Mouse (Mus musculus) stomach, embryonic 16.5 days (tissue): ENCODE data around the gene Gm20662. TPM values are rescaled to one million over a fixed set of nuclear protein-coding genes. Genes with fewer than 3 reads are reported as not detected.

Source experiments
- ATAC-seq: fragments of 200-750 bp; cut with Nextera tagmentation; 2 replicates; pipeline ENCODE4 v1.8.0; 2017; ENCODE audit warnings: moderate number of reproducible peaks, moderate TSS enrichment; ENCODE audit not compliant: insufficient read depth, low FRiP score
- H3K27ac ChIP-seq: fragments of 300-500 bp; sonication (generic); 2 replicates; pipeline ENCODE4 v1.5.1; 2014; ENCODE audit warnings: low read length
- H3K27me3 ChIP-seq: fragments of 300-500 bp; sonication (generic); 2 replicates; pipeline ENCODE4 v1.6.1; 2014; ENCODE audit warnings: low read length, control low read depth, mixed read lengths; ENCODE audit not compliant: control insufficient read depth, insufficient read depth
- H3K36me3 ChIP-seq: fragments of 300-500 bp; sonication (generic); 2 replicates; pipeline ENCODE4 v1.6.1; 2014; ENCODE audit warnings: low read length; ENCODE audit not compliant: control insufficient read depth, insufficient read depth
- H3K4me1 ChIP-seq: fragments of 300-500 bp; sonication (generic); 2 replicates; pipeline ENCODE4 v1.6.1; 2014; ENCODE audit warnings: low read length, control low read depth, mixed read lengths; ENCODE audit not compliant: control insufficient read depth, insufficient read depth
- H3K4me2 ChIP-seq: fragments of 300-500 bp; sonication (generic); 2 replicates; pipeline ENCODE4 v1.6.1; 2014; ENCODE audit warnings: low read depth, low read length, mixed read lengths
- H3K4me3 ChIP-seq: fragments of 300-500 bp; sonication (generic); replicated peaks from 2 replicates; pipeline ENCODE4 v1.5.1; 2014; ENCODE audit warnings: mild to moderate bottlenecking, low read length
- H3K9ac ChIP-seq: fragments of 300-500 bp; sonication (generic); 2 replicates; pipeline ENCODE4 v1.6.1; 2014; ENCODE audit warnings: low read length
- H3K9me3 ChIP-seq: fragments of 300-500 bp; sonication (generic); replicated peaks from 2 replicates; pipeline ENCODE4 v1.6.1; 2016; ENCODE audit warnings: low read length, control low read depth; ENCODE audit not compliant: control insufficient read depth
- WGBS: fragments of 180-500 bp; shearing (Covaris S2); extraction: QIAGEN DNeasy Blood & Tissue Kit; methylation state at CpG from one replicate; pipeline ENCODE4 v1.1.7; 2014; 5-methylcytosine and 5-hydroxymethylcytosine counted together
- polyA plus RNA-seq: library from polyadenylated mRNA; unstranded; fragments of >200 nt; fragmentation: Nextera tagmentation; extraction: Ambion mirVana; gene quantifications from 2 replicates; pipeline ENCODE4 v1.2.1, GENCODE M21; 2015

The Gm20662 gene
- polyA plus RNA-seq: 0.52 and 0.67 TPM in 2 replicates

DNA sequence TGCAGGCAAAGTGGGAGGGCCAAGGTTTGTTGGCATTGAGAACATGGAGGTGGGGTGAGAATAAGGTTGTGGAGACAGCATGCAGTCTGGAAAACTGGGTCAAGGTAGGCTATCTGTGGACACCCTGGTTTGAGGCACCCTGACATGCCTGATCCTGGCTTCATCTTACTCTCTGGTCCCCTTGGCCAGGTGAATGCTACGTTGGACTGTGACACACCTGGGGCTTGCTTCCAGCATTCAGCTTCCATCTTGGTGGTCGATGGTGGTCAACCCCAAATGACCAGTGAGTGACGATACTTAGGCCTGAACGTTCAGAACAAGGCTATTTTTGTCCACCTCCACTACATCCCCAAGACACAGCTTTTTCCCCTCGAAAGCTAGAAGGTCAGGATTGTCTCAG is at the start of gene Gm20662:
Gene Gm20662, plus strand, starts transcription at position 301 of the 400 bp plus-strand sequence.
- no peak for ATAC-seq
- WGBS: 91% methylated on average over 5 of the region's 5 CpGs
- Histone ChIP-seq H3K9me3 (no peaks in the 10 kb centered on the region), H3K27me3 (no peaks in the 10 kb centered on the region), H3K4me3 (no peak within 1 kb of the TSS), H3K27ac (no peak within 1 kb of the TSS), H3K4me1 (no peaks in the 10 kb centered on the region), H3K9ac (no peak within 1 kb of the TSS), H3K4me2 (no peak within 1 kb of the TSS), H3K36me3 (no peaks in the 10 kb centered on the region)

DNA sequence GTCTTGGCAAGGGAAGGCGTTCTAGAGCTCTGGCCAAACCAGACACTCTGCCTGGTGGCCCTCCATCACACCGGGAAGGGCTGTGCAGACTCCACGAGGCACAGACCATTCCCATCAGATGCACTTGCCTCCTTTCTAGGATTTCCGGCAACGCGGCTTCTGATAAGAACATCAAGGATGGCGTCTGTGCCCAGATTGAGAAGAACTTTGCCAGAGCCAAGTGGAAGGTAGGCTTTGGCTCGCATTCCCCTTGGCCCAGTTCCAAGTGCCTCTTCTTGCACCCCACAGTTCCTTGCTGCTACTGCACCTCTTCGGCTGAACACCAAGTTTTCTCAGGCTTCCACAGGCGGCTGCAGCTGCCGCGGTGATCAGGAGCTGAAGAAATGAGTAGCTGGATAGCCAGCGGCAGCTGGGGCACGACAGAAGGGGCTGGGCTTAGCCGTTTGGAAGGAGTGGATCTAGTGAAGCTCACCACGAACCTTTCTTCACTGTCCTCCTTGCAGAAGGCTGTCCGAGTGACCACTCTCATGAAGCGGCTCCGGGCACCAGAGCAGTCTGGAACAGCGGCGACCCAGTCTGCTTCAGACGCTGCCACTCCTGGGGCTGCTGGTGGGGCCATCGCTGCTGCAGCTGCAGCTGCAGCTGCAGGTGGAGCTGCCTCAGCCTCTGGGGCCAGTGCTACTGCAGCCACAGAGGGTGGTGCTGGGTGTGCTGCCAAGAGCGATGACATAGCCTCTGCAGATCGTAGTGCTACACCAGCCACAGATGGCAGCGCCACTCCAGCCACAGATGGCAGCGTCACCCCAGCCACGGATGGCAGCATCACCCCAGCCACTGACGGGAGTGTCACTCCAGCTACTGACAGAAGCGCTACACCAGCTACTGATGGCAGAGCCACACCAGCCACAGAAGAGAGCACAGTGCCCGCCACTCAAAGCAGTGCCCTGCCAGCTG is 48.6 kb upstream of the Gm20662 start:
- no peak overlapping the region for H3K4me2 ChIP-seq
- H3K4me1 ChIP-seq: peaks cover 8% of the 10 kb centered on the region; the same call in 1 of the 2 replicates
- WGBS: 87% methylated on average over 31 of the region's 31 CpGs
- no peaks in the 10 kb centered on the region for H3K36me3 ChIP-seq
- no peaks in the 10 kb centered on the region for H3K9me3 ChIP-seq
- no peak overlapping the region for H3K4me3 ChIP-seq
- H3K27me3 ChIP-seq: no peaks in the 10 kb centered on the region
- H3K27ac ChIP-seq: no peak overlapping the region
- H3K9ac ChIP-seq: no peak overlapping the region
- ATAC-seq: no peak

DNA sequence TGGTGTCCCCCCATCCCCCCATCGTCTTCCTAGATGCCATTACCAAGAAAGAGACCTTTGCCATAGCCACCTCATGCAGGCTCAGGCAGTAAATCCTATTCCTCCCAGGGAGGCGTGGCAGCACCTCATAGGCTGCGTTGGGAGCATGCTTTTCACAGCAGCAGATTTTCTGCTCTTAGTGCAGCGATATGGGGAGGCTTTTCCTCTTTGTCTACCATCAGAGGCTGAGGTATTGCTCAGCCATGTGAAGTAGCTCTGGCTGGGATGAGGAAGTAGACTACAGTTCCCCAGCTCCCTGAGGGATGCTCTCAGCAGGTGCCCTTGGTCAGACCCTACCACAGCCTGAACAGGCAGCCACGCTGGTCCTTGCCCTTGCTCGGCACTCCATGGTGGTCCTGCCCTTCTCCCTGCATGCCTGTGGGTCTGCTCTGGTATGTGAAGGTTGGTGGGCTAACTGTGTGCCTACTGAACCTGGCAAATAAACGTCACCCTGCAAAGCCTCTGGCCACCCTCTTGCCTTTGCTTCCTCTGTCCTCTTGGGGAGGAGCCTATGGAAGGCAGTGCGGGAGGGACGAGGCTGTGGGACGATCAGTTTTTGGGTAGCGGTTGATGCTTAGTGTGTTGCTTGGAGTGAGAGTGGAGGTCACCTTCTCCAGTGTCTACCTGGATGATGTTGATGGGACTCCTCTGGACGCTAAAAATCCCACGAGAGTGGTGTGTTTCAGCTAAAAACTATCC is 46.8 kb upstream of the Gm20662 start:
- no peaks in the 10 kb centered on the region for H3K27me3 ChIP-seq
- peaks cover 8% of the 10 kb centered on the region; the same call in 1 of the 2 replicates for H3K4me1 ChIP-seq
- H3K36me3 ChIP-seq: no peaks in the 10 kb centered on the region
- WGBS: 76% methylated on average over 13 of the region's 13 CpGs
- no peak overlapping the region for H3K4me3 ChIP-seq
- H3K4me2 ChIP-seq: no peak overlapping the region
- ATAC-seq: no peak
- no peak overlapping the region for H3K9ac ChIP-seq
- H3K27ac ChIP-seq: no peak overlapping the region
- H3K9me3 ChIP-seq: no peaks in the 10 kb centered on the region

DNA sequence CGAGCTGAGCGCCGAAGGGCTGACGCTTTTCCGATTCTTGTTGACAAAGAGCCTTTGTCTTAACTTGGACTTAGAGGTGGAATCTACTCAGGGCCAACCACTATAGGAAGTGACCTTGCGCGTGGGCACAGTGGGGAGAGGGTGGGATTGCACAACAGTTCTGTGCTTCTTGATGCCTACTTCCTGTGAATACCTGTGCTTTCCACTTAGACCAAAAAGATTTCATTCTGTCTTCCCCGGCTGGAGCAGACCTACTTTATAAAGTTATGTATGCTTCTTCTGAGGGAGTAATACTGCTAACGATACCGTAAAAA is 46.3 kb upstream of the Gm20662 start, which contains the start of gene Traip:
Gene Traip, plus strand, starts transcription at position 215 of the 314 bp plus-strand sequence.
- Histone ChIP-seq H3K4me2 (peak within 1 kb of the TSS; percentile 91), H3K27ac (peak within 1 kb of the TSS; percentile 58), H3K4me1 (peaks cover 8% of the 10 kb centered on the region; the same call in 1 of the 2 replicates), H3K9me3 (no peaks in the 10 kb centered on the region), H3K27me3 (no peaks in the 10 kb centered on the region), H3K9ac (peak within 1 kb of the TSS; percentile 73), H3K4me3 (peak within 1 kb of the TSS; percentile 63), H3K36me3 (no peaks in the 10 kb centered on the region)
- 87% methylated on average over 10 of the region's 10 CpGs for WGBS
- no peak for ATAC-seq

DNA sequence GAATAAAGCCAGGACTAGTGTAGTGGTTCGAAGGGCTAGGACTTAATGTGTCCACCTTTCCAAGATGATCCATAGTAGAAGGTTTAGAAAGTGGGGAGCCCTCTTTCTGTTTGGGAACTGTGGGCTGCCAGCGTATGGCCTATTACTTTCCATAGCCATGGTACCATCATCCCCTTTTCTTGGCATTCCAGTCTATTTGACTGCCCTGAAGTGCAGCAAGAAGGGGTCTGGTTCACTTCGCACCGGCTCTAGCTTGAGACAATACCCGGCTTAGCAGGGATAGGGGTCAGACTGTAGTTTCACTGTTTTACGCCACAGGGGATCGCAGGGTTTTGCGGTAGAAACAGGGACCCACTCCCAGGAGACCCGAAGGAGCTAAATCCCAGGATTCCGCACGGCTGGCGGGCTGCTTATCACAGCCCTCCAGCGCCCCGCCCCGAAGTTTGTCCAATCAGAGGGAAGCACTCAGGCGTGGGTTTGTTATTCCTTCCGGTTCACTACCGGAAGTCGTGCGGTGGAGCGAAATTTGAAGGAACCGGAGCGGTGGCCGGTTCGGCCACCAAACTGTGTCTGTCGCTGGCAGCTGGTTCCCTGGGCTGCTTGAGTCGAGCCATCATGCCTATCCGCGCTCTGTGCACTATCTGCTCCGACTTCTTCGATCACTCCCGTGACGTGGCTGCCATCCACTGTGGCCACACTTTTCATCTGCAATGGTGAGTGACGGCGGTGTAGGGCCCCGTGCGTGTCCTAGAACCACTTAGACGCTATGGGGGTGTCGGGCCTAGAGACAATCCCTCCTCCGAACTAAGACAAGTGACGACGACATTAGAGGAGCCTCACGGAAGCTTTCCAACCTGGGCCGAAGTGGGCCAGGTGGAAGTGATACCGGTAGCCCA is 45.4 kb upstream of the Gm20662 start:
- H3K27me3 ChIP-seq: no peaks in the 10 kb centered on the region
- no peaks in the 10 kb centered on the region for H3K9me3 ChIP-seq
- peak; percentile 93 for ATAC-seq
- peaks cover 8% of the 10 kb centered on the region; the same call in 1 of the 2 replicates for H3K4me1 ChIP-seq
- H3K9ac ChIP-seq: peak overlapping the region; percentile 73
- 14% methylated on average over 45 of the region's 45 CpGs for WGBS
- peak overlapping the region; percentile 58 for H3K27ac ChIP-seq
- peak overlapping the region; percentile 63 for H3K4me3 ChIP-seq
- peak overlapping the region; percentile 91 for H3K4me2 ChIP-seq
- no peaks in the 10 kb centered on the region for H3K36me3 ChIP-seq

DNA sequence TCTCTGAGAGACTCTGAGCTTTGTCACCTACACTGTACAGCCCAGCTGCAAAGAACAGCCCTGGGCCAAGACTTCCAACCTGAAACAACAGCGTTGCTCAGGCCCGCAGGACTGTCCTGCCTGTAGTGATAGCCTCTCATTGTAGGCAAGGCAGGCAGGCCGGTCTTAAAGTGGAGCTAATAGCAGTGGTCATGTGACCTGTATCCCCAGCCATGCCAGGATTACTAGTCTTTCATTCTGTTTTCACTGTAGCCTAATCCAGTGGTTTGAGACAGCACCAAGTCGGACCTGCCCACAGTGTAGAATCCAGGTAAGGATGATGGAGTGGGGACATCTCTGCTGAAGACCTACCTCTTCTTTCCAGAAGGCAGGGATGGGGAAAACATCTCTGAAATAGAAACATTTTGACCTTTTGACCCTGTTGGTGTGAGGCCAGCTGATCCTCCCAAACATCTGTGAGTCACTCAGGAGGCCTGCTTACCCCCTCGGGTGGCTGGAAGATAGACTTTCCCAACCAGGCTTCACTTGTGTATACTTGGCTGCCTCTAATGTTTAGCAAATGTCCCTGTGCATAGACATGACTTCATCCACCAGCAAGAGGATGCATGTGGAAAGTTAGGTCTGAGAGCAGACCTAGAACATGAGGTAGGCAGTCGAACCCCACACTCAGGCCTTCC is 40.4 kb upstream of the Gm20662 start:
- H3K27me3 ChIP-seq: no peaks in the 10 kb centered on the region
- no peaks in the 10 kb centered on the region for H3K36me3 ChIP-seq
- H3K4me2 ChIP-seq: no peak overlapping the region
- peaks cover 8% of the 10 kb centered on the region; the same call in 1 of the 2 replicates for H3K4me1 ChIP-seq
- H3K27ac ChIP-seq: no peak overlapping the region
- no peaks in the 10 kb centered on the region for H3K9me3 ChIP-seq
- WGBS: 75% methylated on average over 6 of the region's 6 CpGs
- no peak overlapping the region for H3K9ac ChIP-seq
- H3K4me3 ChIP-seq: no peak overlapping the region
- ATAC-seq: no peak

DNA sequence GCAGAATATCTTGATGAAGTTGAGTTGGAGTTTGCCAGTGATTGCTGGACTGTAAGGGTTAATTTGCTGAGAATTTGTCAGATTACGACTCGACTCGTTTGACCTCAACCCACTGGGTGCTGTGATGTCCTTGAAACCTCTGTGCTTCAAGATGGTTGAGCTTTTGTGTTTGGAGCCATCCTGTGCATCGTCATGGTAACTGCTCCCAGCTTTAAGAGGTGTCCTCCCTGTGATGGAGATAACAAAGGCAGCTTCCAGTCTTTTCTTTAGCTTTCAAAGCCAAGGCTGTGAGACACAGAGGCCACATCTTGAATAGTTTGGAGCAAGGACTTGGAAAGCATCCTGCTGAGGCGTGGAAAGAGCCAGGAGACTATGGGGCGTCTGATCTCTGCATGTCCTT is 39.0 kb upstream of the Gm20662 start:
- Histone ChIP-seq H3K27ac (no peak overlapping the region), H3K9me3 (no peaks in the 10 kb centered on the region), H3K4me3 (no peak overlapping the region), H3K4me2 (no peak overlapping the region), H3K27me3 (no peaks in the 10 kb centered on the region), H3K36me3 (no peaks in the 10 kb centered on the region), H3K4me1 (no peaks in the 10 kb centered on the region), H3K9ac (no peak overlapping the region)
- 70% methylated on average over 6 of the region's 6 CpGs for WGBS
- no peak for ATAC-seq

DNA sequence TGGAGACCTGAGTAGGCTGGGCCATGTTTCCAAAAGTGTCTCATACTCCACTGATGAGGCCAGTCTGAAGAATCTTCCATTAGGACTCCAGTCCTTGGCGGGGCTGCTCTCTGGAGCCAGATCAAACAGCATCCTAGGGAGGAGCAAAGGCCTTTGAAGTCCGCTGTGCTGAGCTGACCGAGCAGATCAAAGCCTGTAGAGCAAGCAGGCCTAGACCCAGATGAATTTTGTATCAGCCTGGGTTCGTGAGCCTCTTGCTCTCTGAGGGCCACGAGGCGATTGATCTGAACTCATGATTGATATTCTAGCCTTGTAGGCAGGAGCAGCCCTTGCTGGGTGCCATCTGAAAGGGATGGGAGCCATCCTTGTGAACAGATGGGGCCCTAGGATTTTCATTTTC is 36.3 kb upstream of the Gm20662 start:
- Histone ChIP-seq H3K4me2 (no peak overlapping the region), H3K4me3 (no peak overlapping the region), H3K36me3 (no peaks in the 10 kb centered on the region), H3K27ac (no peak overlapping the region), H3K4me1 (no peaks in the 10 kb centered on the region), H3K9ac (no peak overlapping the region), H3K9me3 (no peaks in the 10 kb centered on the region), H3K27me3 (no peaks in the 10 kb centered on the region)
- 66% methylated on average over 6 of the region's 6 CpGs for WGBS
- no peak for ATAC-seq
